Mouse (Mus musculus): ENCODE measurements around the gene Ntn4. TPM values are rescaled to one million over a fixed set of nuclear protein-coding genes. Genes with fewer than 3 reads are reported as not detected.

Ntn4 gene
- polyA plus RNA-seq, 1 experiment = 0.48 TPM

DNA sequence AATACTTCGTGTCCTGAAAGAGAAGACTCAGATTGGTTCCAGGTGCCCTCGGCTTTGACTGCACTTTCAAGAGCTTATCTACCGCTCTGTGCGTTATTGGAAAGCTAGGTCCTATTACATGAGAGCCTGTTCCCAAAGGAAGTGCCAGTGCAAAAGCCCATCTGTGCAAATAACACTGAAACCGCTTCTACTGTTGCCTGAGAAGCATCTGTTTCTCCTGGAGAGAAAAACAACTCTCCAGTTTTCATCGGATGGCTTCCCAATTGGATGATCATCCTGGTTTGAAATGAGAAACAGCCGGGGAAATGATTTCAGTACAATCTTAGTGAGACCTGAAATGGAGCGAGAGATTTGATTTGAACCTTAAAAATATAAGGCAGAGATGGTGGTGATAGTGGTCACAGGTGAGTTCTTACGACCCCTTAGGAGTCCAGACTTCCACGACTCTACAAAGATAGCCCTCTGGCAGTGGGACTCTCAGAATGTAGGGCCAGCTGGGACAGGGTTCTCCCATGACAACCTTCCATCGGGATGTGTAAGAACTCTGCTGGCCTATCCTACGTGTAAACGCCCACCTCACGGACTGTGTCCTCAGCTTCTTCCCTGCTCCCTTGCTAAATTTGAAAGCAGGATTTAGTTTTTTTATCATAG is 101.1 kb downstream of the Ntn4 start:
- Histone ChIP-seq H3K79me3 (ENCODE audit: low read depth) (no peaks in the 10 kb centered on the region), H3K79me2 (ENCODE audit: control insufficient read depth, insufficient read depth) (no peaks in the 10 kb centered on the region), H3K27me3 (ENCODE audit: control insufficient read depth, insufficient read depth, insufficient read length) (no peaks in the 10 kb centered on the region), H3ac (ENCODE audit: control insufficient read depth, insufficient read length, low read depth) (no peak overlapping the region), H3K36me3 (ENCODE audit: control insufficient read depth, insufficient read depth) (no peaks in the 10 kb centered on the region), H3K4me3 (ENCODE audit: insufficient read depth, poor library complexity, severe bottlenecking) (no peak overlapping the region)
- TF ChIP-seq CTCF (IDR thresholded peaks at IDR 0.05; ENCODE audit: control insufficient read depth, insufficient read depth, insufficient read length) (no peak), CEBPB (IDR thresholded peaks at IDR 0.05; ENCODE audit: low read depth) (no peak), FOSL1 (IDR thresholded peaks at IDR 0.05; ENCODE audit: insufficient read depth, low read length, poor library complexity, severe bottlenecking) (no peak), MAX (IDR thresholded peaks at IDR 0.05) (no peak), USF1 (IDR thresholded peaks at IDR 0.05; ENCODE audit: low read depth) (no peak), MYOG (IDR thresholded peaks at IDR 0.05; ENCODE audit: control insufficient read depth, extremely low read depth, insufficient read length) (no peak), MYOD1 (IDR thresholded peaks at IDR 0.05; ENCODE audit: control insufficient read depth, insufficient read length, low read depth) (no peak)

DNA sequence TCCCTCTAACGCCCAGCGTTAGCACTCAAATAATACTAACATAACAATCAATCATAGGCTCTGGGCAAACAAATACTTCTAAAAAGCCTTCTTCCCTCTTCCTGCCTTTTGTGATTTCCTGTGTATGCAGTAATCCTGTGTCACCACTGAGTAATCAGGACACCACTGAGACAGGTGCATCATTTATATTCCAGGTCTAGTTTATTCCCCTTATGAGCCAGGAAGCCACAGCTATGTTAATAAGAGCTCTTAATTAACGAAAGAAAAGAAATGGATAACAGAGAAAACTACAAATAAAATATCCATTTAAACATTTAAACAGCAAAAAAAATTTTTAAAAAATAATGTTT is 101.6 kb downstream of the Ntn4 start:
- no peak overlapping the region for H3K4me3 ChIP-seq (ENCODE audit: insufficient read depth, poor library complexity, severe bottlenecking)

DNA sequence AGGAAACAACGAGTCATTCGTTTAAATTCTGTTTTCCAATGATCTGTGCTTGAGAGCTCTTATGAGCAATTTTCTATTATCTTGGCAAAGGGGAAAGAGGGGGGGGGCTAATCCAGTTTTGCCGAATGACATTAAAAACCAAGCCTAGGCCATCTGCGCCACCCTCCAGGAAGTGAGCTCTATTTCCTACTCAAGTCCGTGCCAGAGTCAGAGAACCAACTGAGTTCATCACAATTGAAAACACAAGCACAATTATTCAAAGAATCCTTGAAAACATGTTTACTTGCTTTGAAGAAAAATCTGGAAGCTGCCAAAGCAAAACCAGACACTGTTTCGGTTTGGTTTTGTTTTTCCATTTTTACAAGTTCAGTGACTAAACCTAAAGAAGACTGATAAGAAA is 102.1 kb downstream of the Ntn4 start:
- TF ChIP-seq USF1 (IDR thresholded peaks at IDR 0.05; ENCODE audit: low read depth) (no peak), CEBPB (IDR thresholded peaks at IDR 0.05; ENCODE audit: low read depth) (no peak), MYOD1 (IDR thresholded peaks at IDR 0.05; ENCODE audit: control insufficient read depth, insufficient read length, low read depth) (no peak), MYOG (IDR thresholded peaks at IDR 0.05; ENCODE audit: control insufficient read depth, extremely low read depth, insufficient read length) (no peak), FOSL1 (IDR thresholded peaks at IDR 0.05; ENCODE audit: insufficient read depth, low read length, poor library complexity, severe bottlenecking) (no peak), MAX (IDR thresholded peaks at IDR 0.05) (no peak), CTCF (IDR thresholded peaks at IDR 0.05; ENCODE audit: control insufficient read depth, insufficient read depth, insufficient read length) (no peak)
- no peaks in the 10 kb centered on the region for H3K27me3 ChIP-seq (ENCODE audit: control insufficient read depth, insufficient read depth, insufficient read length)
- no peak overlapping the region for H3ac ChIP-seq (ENCODE audit: control insufficient read depth, insufficient read length, low read depth)
- no peak overlapping the region for H3K4me3 ChIP-seq (ENCODE audit: insufficient read depth, poor library complexity, severe bottlenecking)
- H3K79me3 ChIP-seq (ENCODE audit: low read depth) = no peaks in the 10 kb centered on the region
- no peaks in the 10 kb centered on the region for H3K79me2 ChIP-seq (ENCODE audit: control insufficient read depth, insufficient read depth)
- H3K36me3 ChIP-seq (ENCODE audit: control insufficient read depth, insufficient read depth) = no peaks in the 10 kb centered on the region

More for the DNA sequence above, 101.6 kb downstream of the Ntn4 start:
- no peaks in the 10 kb centered on the region for H3K36me3 ChIP-seq (ENCODE audit: control insufficient read depth, insufficient read depth)
- no peaks in the 10 kb centered on the region for H3K27me3 ChIP-seq (ENCODE audit: control insufficient read depth, insufficient read depth, insufficient read length)
- TF ChIP-seq FOSL1 (IDR thresholded peaks at IDR 0.05; ENCODE audit: insufficient read depth, low read length, poor library complexity, severe bottlenecking) (no peak), MYOG (IDR thresholded peaks at IDR 0.05; ENCODE audit: control insufficient read depth, extremely low read depth, insufficient read length) (no peak), MYOD1 (IDR thresholded peaks at IDR 0.05; ENCODE audit: control insufficient read depth, insufficient read length, low read depth) (peak; percentile 31)
- H3K79me2 ChIP-seq (ENCODE audit: control insufficient read depth, insufficient read depth) = no peaks in the 10 kb centered on the region
- H3ac ChIP-seq (ENCODE audit: control insufficient read depth, insufficient read length, low read depth) = no peak overlapping the region
- H3K79me3 ChIP-seq (ENCODE audit: low read depth) = no peaks in the 10 kb centered on the region

GRCm38 (mm10) chr10:93749267-93750192 is 109.0 kb downstream of the Ntn4 start:
- Histone ChIP-seq H3K4me3 (ENCODE audit: insufficient read depth, poor library complexity, severe bottlenecking) (no peak overlapping the region), H3K36me3 (ENCODE audit: control insufficient read depth, insufficient read depth) (no peaks in the 10 kb centered on the region)

DNA sequence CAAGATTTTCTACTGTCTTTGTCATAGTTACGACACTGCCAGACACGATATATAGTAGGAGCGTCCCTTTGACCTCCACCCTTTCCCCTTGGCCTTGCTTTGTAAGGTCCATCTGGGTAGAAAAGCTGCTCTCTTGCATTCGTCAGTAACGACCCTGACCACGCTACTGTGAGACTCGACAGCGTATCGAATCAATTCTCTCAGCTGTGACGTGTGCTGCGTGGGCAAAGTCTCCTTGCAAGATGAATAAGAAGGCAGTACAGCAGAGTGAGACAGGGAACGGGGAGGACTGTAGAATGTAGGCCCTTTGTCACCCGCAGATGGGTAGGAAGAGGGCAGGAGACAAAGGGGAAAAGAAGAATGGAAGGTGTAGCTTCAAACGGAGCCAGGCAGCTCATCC is 110.8 kb downstream of the Ntn4 start:
- Histone ChIP-seq H3K79me2 (ENCODE audit: control insufficient read depth, insufficient read depth) (no peaks in the 10 kb centered on the region), H3K27me3 (ENCODE audit: control insufficient read depth, insufficient read depth, insufficient read length) (no peaks in the 10 kb centered on the region), H3K79me3 (ENCODE audit: low read depth) (no peaks in the 10 kb centered on the region), H3K36me3 (ENCODE audit: control insufficient read depth, insufficient read depth) (no peaks in the 10 kb centered on the region), H3ac (ENCODE audit: control insufficient read depth, insufficient read length, low read depth) (no peak overlapping the region), H3K4me3 (ENCODE audit: insufficient read depth, poor library complexity, severe bottlenecking) (no peak overlapping the region)
- no peak for TF ChIP-seq MYOD1 (IDR thresholded peaks at IDR 0.05; ENCODE audit: control insufficient read depth, insufficient read length, low read depth)
- TF ChIP-seq CEBPB (IDR thresholded peaks at IDR 0.05; ENCODE audit: low read depth) = no peak
- TF ChIP-seq MAX (IDR thresholded peaks at IDR 0.05) = no peak
- TF ChIP-seq CTCF (IDR thresholded peaks at IDR 0.05; ENCODE audit: control insufficient read depth, insufficient read depth, insufficient read length) = no peak
- no peak for TF ChIP-seq MYOG (IDR thresholded peaks at IDR 0.05; ENCODE audit: control insufficient read depth, extremely low read depth, insufficient read length)
- no peak for TF ChIP-seq FOSL1 (IDR thresholded peaks at IDR 0.05; ENCODE audit: insufficient read depth, low read length, poor library complexity, severe bottlenecking)
- TF ChIP-seq USF1 (IDR thresholded peaks at IDR 0.05; ENCODE audit: low read depth) = no peak

More at GRCm38 (mm10) chr10:93749267-93750192, 109.0 kb downstream of the Ntn4 start:
- Histone ChIP-seq H3K79me2 (ENCODE audit: control insufficient read depth, insufficient read depth) (no peaks in the 10 kb centered on the region), H3K27me3 (ENCODE audit: control insufficient read depth, insufficient read depth, insufficient read length) (no peaks in the 10 kb centered on the region), H3ac (ENCODE audit: control insufficient read depth, insufficient read length, low read depth) (no peak overlapping the region), H3K79me3 (ENCODE audit: low read depth) (no peaks in the 10 kb centered on the region)
- TF ChIP-seq CEBPB (IDR thresholded peaks at IDR 0.05; ENCODE audit: low read depth) (peak; percentile 81), FOSL1 (IDR thresholded peaks at IDR 0.05; ENCODE audit: insufficient read depth, low read length, poor library complexity, severe bottlenecking) (no peak), MYOG (IDR thresholded peaks at IDR 0.05; ENCODE audit: control insufficient read depth, extremely low read depth, insufficient read length) (no peak)
